Mouse (Mus musculus) forebrain, embryonic 14.5 days (tissue): ENCODE results near the gene Smdt1. TPM values are rescaled to one million over a fixed set of nuclear protein-coding genes. Genes with fewer than 3 reads are reported as not detected.
"Not testable (repeated sequence)": the region's sequence is repeated elsewhere in the genome, so short reads cannot be mapped to it uniquely, and the experiment has no call there.

Source experiments
- ATAC-seq: fragments of 200-750 bp; cut with Nextera tagmentation; 2 replicates; pipeline ENCODE4 v1.8.0; 2017; ENCODE audit warnings: mild to moderate bottlenecking, moderate library complexity
- DNase-seq: peaks from one replicate; pipeline ENCODE4 v3.0.0-alpha.2; 2015; ENCODE audit warnings: low spot score
- H3K27ac ChIP-seq: fragments of 300-500 bp; sonication (generic); 2 replicates; pipeline ENCODE4 v1.5.1; 2014; ENCODE audit warnings: low read depth, mild to moderate bottlenecking, control low read depth, low read length, moderate library complexity
- H3K27me3 ChIP-seq: fragments of 300-500 bp; sonication (generic); replicated peaks from 2 replicates; pipeline ENCODE4 v1.6.1; 2014; ENCODE audit warnings: low read length, control low read depth, mixed read lengths; ENCODE audit not compliant: control insufficient read depth, insufficient read depth
- H3K36me3 ChIP-seq: fragments of 300-500 bp; sonication (generic); 2 replicates; pipeline ENCODE4 v1.6.1; 2014; ENCODE audit warnings: low read length, control low read depth; ENCODE audit not compliant: control insufficient read depth, insufficient read depth
- H3K4me1 ChIP-seq: fragments of 300-500 bp; sonication (generic); 2 replicates; pipeline ENCODE4 v1.6.1; 2014; ENCODE audit warnings: antibody characterized with exemption, low read length, control low read depth; ENCODE audit not compliant: control insufficient read depth, insufficient read depth
- H3K4me2 ChIP-seq: fragments of 300-500 bp; sonication (generic); 2 replicates; pipeline ENCODE4 v1.6.1; 2014; ENCODE audit warnings: mild to moderate bottlenecking, control low read depth, low read length
- H3K4me3 ChIP-seq: fragments of 300-500 bp; sonication (generic); 2 replicates; pipeline ENCODE4 v1.5.1; 2014; ENCODE audit warnings: low read depth, low read length, control low read depth
- H3K9ac ChIP-seq: fragments of 300-500 bp; sonication (generic); 2 replicates; pipeline ENCODE4 v1.6.1; 2014; ENCODE audit warnings: mild to moderate bottlenecking, low read length, control low read depth, moderate library complexity
- H3K9me3 ChIP-seq: fragments of 300-500 bp; sonication (generic); replicated peaks from 2 replicates; pipeline ENCODE4 v1.6.1; 2016; ENCODE audit warnings: low read length, control low read depth, mixed read lengths; ENCODE audit not compliant: control insufficient read depth
- WGBS: fragments of 180-500 bp; shearing (Covaris S2); extraction: QIAGEN DNeasy Blood & Tissue Kit; methylation state at CpG from one replicate; pipeline ENCODE4 v1.1.7; 2014; 5-methylcytosine and 5-hydroxymethylcytosine counted together
- polyA plus RNA-seq: library from polyadenylated mRNA; unstranded; fragments of >200 nt; fragmentation: Nextera tagmentation; extraction: Ambion mirVana; gene quantifications from 2 replicates; pipeline ENCODE4 v1.2.1, GENCODE M21; 2014

Smdt1 gene
- polyA plus RNA-seq, 1 experiment from 2014 or later: 326 TPM

DNA sequence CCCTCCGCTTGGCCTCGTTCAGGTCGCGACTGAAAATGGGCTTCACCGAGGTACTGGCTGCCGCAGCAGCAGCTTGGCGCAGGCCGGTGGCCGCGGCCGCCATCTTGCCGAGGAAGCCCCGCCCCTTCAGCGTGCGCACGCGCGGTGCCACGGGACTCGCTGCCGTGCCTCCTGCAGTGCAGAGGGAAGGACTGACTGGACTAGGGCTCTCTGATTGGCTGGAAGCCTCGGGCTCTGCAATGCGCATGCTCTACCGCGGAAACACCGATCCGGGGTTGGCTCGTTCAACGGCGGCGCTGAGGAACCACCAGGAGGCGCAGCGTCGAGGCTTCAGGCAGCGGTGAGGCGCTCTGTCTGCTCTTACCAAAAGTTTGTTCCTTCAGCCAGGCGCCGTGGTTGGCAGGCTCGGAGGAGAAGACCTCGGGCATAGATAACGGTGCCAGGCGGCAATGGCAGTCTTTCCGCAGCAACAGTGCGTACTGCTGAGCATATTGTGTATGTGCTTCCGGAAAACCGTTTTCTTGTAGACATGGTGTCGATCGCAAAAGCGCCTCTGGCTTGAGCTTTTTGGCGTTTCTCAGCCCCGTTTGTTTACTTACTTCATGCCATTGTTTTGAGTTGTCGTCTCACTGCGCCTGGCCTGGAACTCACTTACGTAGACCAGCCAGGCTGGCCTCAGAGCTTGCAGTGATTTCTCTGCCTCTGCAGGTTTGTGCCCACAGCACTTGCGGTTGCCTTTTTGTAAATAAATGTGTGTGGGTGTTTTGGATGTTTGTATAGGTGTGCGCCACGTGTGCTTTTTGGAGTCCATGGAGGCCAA is 15.6 kb downstream of the Smdt1 start, which contains the start of gene Ndufa6:
Gene Ndufa6, minus strand, starts transcription at position 197 of the 820 bp plus-strand sequence.
- ATAC-seq (peak; percentile 100), DNase-seq (peak; percentile 99)
- H3K4me2 ChIP-seq: peak within 1 kb of the TSS; percentile 84
- H3K4me3 ChIP-seq: peak within 1 kb of the TSS; percentile 92
- H3K9me3 ChIP-seq: no peaks in the 10 kb centered on the region
- H3K4me1 ChIP-seq: peaks cover 12% of the 10 kb centered on the region
- WGBS: under 1% methylated on average over 57 of the region's 57 CpGs
- peak within 1 kb of the TSS; percentile 98 for H3K9ac ChIP-seq
- peak within 1 kb of the TSS; percentile 84 for H3K27ac ChIP-seq
- H3K36me3 ChIP-seq: peaks cover 19% of the 10 kb centered on the region
- H3K27me3 ChIP-seq: no peaks in the 10 kb centered on the region

DNA sequence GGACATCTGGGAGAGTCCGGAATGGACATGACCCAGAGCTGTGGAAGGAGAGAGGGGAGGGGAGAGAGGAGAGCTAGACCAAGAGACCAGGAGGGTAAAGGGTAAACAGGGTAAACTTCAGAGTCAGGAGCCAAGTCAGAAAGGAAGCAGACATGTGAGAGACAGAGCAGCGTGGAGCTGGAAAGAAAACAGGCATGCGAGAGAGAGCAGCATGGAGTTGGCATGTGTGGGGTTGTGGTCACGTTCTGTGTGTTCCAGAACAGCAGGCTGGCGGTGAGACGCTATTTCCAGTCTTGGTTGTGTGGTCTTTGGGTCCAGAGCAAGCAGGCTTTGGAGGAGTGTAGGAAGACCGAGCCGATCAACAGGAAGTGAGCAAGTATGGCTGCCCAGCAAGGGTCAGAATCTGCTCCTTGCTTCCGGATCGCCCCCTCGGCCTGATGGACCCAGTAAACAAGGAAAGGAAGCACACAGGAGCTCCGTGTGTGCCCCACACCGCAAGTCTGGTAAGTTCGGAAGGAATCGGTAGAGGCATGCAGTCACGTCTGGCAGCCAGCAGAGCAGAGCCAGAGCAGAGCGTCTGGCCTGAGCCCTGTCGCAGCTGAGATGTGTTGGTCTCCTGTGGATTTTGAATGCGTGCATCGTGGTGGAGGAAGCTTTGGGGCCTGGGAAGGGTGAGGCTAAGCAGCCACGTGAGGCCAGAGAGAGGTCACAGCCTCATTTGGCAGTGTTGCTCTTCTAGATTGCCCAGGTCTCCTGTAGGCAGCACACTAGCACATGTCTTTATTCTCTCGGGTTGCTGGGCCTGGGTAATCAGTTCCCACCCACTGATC is 19.9 kb downstream of the Smdt1 start:
- Histone ChIP-seq H3K9me3 (no peaks in the 10 kb centered on the region), H3K27me3 (no peaks in the 10 kb centered on the region), H3K27ac (no peak overlapping the region), H3K4me3 (no peak overlapping the region), H3K4me1 (peaks cover 3% of the 10 kb centered on the region; the same call in 1 of the 2 replicates), H3K36me3 (no peaks in the 10 kb centered on the region), H3K9ac (no peak overlapping the region), H3K4me2 (no peak overlapping the region)
- WGBS: 69% methylated on average over 22 of the region's 22 CpGs
- no peak for ATAC-seq
- DNase-seq: no peak

DNA sequence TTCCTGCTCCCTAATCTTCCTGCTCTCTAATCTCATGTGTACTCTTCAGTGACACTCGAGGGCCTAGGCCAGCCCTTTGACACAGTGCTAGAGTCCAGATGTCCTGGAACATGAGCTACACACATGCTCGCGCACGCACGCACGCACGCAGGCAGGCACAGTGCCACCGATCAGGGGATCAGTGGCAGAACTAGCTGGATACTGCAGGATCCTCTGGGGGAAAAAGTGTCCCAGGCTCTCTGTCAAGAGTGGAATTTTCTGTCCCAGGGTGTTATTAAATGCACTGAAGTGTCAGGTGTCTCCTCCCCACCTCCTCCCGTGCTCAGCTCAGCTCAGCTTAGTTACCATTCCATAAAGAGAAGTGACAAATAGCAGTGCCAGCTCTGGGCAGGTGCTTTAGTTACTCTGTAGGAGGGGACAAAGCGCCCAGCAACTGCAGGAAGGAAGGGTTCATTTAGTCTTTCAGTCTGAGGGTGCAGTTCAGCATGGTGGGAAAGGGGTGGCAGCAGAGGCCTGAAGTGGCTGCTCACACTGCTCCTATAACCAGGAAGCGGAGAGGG is 22.8 kb downstream of the Smdt1 start:
- Histone ChIP-seq H3K4me3 (no peak overlapping the region), H3K9me3 (no peaks in the 10 kb centered on the region), H3K36me3 (no peaks in the 10 kb centered on the region), H3K9ac (no peak overlapping the region), H3K4me2 (no peak overlapping the region), H3K27me3 (no peaks in the 10 kb centered on the region), H3K27ac (no peak overlapping the region), H3K4me1 (no peaks in the 10 kb centered on the region)
- DNase-seq (no peak), ATAC-seq (no peak)
- WGBS: 78% methylated on average over 11 of the region's 11 CpGs

DNA sequence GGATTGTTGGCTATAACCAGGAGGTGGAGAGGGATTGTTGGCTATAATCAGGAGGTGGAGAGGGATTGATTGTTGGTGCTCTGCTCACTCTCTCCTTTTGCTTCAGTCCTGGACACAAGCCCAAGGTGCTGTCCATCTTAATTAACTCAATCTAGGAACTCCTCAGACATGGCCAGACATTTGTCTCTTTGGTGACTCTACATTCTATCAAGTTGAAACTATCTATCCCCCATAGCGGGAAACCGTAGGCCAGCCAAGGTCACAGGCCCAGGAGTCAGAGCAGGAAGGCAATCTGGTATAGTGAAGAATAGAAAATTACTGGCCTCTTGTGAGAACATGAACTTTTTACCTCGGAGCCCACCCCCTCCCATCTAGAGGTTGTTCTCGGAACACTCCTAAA is 23.5 kb downstream of the Smdt1 start:
- H3K4me1 ChIP-seq: no peaks in the 10 kb centered on the region
- DNase-seq (no peak), ATAC-seq (no peak)
- H3K36me3 ChIP-seq: no peaks in the 10 kb centered on the region
- WGBS: 90% methylated on average over 3 of the region's 4 CpGs
- no peaks in the 10 kb centered on the region for H3K9me3 ChIP-seq
- H3K4me2 ChIP-seq: no peak overlapping the region
- H3K4me3 ChIP-seq: no peak overlapping the region
- H3K27me3 ChIP-seq: no peaks in the 10 kb centered on the region
- H3K9ac ChIP-seq: no peak overlapping the region
- no peak overlapping the region for H3K27ac ChIP-seq

DNA sequence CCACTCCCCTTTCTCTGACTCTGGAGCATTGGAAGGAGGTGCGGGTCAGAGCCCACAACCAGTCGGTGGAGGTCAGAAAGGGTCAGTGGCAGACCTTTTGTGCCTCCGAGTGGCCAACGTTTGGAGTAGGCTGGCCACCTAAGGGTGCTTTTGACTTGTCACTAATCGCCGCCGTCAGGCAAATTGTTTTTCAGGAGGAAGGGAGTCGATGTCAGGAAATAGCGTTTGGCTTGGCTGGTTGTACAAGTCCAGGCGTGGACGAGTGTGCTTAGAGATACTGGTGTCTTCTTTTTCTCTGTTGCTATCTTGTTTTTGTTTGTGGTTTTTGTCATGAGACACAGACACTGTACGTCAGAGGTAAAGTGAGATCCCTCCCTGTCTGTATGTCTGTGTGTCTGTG is 25.0 kb downstream of the Smdt1 start:
- 88% methylated on average over 7 of the region's 12 CpGs for WGBS
- not testable (repeated sequence) for H3K36me3 ChIP-seq, H3K27me3 ChIP-seq, DNase-seq, H3K4me3 ChIP-seq, H3K4me2 ChIP-seq, H3K9ac ChIP-seq, H3K4me1 ChIP-seq, H3K9me3 ChIP-seq, ATAC-seq, H3K27ac ChIP-seq

DNA sequence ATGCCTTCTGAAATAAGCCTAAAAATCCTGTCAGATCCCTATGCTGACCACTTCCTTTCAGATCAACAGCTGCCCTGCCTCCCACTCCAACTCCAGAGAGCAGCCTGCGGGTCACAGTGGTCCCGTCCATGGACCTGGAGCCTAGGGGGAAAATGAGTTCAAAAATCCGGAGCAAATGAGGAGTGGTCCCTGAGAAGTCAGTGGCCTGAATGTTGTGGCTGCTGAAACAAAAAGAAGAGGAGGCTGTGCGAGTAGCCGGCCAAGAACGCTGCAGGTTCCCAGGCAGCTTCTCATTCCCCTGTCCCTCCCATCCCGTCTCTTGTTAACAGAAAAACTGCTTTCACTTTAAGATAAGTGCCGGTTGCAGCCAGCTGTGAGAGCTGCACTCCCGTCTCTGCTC is 25.8 kb downstream of the Smdt1 start:
- 20% methylated on average over 6 of the region's 9 CpGs for WGBS
- not testable (repeated sequence) for H3K27ac ChIP-seq, H3K36me3 ChIP-seq, H3K9ac ChIP-seq, H3K27me3 ChIP-seq, H3K4me1 ChIP-seq, ATAC-seq, DNase-seq, H3K4me2 ChIP-seq, H3K4me3 ChIP-seq, H3K9me3 ChIP-seq

DNA sequence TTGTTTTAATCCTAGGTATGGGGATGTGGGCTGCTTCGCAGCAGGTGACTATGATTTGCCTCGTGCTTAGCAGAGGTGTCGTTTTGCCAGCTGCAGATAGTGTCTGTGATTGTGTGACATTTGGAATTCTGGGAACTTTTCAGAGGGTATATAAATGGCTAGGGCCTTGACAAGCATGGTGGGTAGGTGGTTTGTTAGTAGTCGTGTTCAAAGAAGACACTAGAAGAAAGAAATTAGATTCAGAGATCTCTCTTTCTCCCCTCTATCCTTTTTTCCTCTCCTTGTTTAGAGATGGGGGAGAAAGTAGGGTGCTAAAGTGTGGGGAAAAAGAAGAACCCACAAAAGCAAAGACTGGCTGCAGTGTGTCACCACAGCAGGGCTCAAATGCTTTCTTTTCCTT is 29.4 kb downstream of the Smdt1 start:
- H3K9me3 ChIP-seq: no peaks in the 10 kb centered on the region
- 91% methylated on average over 4 of the region's 4 CpGs for WGBS
- DNase-seq: no peak
- no peaks in the 10 kb centered on the region for H3K4me1 ChIP-seq
- no peak overlapping the region for H3K9ac ChIP-seq
- H3K4me2 ChIP-seq: no peak overlapping the region
- no peaks in the 10 kb centered on the region for H3K36me3 ChIP-seq
- no peak overlapping the region for H3K4me3 ChIP-seq
- no peak for ATAC-seq
- H3K27ac ChIP-seq: no peak overlapping the region
- no peaks in the 10 kb centered on the region for H3K27me3 ChIP-seq

DNA sequence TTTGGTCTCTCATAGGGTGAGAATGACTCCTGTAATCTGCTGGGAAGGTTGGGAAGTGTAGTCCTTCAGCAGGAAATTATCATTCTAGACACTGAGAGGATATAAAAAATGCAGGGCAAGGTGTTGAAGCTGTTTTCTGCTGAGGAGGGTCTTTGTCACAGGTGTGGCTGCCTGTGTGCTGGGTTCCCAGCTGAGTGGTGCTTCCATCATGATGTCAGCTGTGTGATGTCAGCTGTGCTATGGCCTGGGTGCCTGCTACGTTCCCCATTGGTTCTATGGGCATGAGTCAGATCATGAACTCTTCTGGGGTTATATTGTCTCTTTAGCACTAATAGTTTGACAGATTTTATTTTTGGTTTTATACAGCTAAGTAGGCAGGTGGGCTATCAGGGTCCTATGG is 30.1 kb downstream of the Smdt1 start:
- Histone ChIP-seq H3K27me3 (no peaks in the 10 kb centered on the region), H3K4me2 (no peak overlapping the region), H3K4me1 (no peaks in the 10 kb centered on the region), H3K9me3 (no peaks in the 10 kb centered on the region), H3K27ac (no peak overlapping the region), H3K4me3 (no peak overlapping the region), H3K36me3 (no peaks in the 10 kb centered on the region), H3K9ac (no peak overlapping the region)
- WGBS: 74% methylated on average over 1 of the region's 1 CpGs
- DNase-seq (no peak), ATAC-seq (no peak)
